Mouse (Mus musculus): ENCODE results near the gene Car11.
"Not testable (repeated sequence)": the region's sequence is repeated elsewhere in the genome, so short reads cannot be mapped to it uniquely, and the experiment has no call there.

The Car11 gene

DNA sequence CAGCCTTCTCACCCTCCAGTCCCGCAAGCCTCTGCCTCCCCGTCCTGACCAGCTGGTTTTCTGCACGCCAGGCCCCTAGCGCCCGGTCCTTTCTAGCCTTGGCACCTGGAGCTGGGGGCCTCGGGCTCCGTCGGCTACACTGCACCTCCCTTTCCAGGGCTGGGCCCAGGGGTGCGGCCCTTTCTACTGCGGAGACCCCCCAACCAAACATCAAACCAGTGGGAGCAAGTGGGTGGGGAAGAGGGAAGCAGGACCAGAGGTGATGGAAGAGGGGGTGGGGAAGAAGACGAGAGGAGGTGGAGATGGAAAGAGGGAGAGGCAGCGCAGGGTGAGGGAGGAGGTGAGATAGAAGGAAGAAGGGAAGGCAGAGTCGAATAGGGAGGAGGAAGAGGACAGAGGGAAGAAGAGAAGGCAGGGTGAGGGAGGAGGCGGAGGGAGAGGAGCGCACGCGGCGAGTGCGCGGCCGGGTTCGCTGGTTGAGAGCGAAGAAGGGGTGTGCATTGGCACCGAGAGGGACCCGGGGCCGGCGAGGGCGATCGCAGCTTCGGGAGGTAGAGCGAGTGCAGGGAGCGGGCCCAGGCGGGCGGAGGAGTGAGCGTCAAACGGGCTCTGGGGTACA is at the start of gene Car11:
Gene Car11 (plus strand): TSS at position 321 of the 619 bp plus-strand sequence.
- DNase-seq (ENCODE audit: low spot score in 2 of 2): peak; percentile 40 to 57

- DNase-seq (ENCODE audit: low spot score in 2 of 2): not testable (repeated sequence)
Observed at GRCm38 (mm10) chr7:45650484-45650883, 49.2 kb upstream of the Car11 start.

DNA sequence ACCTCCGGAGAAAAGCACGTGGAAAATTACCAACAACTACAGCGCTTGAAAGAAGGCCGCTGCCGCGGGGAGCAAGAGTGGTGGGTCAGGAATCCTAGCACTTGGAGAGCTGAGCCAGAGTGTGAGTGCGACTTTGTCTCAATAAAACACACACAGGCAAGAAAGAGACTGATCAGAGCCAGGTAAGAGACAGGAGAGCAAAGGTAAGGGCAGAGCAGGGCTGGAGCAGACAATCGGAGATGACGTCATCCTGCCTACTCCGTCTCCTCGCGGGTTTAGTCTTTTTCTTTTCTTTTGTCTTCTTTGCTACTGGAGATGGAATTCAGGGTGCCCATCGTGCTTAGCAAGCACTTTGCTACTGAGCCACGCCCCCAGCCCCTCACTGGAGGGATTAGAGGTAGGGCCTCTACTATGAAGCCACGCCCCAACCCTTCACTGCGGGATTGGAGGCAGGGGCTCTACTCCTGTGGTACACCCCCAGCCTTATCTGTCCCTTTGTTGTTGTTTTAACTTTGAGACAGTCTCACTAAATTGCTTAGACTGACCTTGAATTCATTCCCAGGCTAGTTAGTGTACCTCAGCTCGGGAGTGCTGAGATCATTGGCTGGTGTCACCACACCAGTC is 45.1 kb upstream of the Car11 start:
- DNase-seq (ENCODE audit: low spot score in 2 of 2): no peak

- no peak for DNase-seq (ENCODE audit: low spot score in 2 of 2)
Observed at GRCm38 (mm10) chr7:45660746-45661478, 38.7 kb upstream of the Car11 start.

DNA sequence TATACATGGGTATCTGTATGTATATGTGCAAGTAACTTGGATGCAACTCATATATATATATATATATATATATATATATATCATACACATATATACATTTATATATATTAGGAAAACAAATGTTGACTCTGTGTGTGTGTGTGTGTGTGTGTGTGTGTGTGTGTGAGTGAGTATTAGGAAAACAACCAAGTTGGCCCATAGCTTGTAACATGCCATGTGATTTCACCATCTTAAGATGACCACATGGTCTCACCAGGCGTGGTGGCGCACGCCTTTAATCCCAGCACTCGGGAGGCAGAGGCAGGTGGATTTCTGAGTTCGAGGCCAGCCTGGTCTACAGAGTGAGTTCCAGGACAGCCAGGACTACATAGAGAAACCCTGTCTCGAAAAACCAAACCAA is 37.9 kb upstream of the Car11 start:
- DNase-seq (ENCODE audit: low spot score in 2 of 2): not testable (repeated sequence)

- no peak for DNase-seq (ENCODE audit: low spot score in 2 of 2)
Observed at GRCm38 (mm10) chr7:45665303-45666138, 34.1 kb upstream of the Car11 start.

GRCm38 (mm10) chr7:45666161-45666560 is 33.5 kb upstream of the Car11 start, which contains the start of gene Fut2:
TSS of gene Fut2 (minus strand) at chr7:45666394.
- DNase-seq (ENCODE audit: low spot score in 2 of 2): no peak

GRCm38 (mm10) chr7:45667761-45668160 is 31.9 kb upstream of the Car11 start:
- no peak for DNase-seq (ENCODE audit: low spot score in 2 of 2)

DNA sequence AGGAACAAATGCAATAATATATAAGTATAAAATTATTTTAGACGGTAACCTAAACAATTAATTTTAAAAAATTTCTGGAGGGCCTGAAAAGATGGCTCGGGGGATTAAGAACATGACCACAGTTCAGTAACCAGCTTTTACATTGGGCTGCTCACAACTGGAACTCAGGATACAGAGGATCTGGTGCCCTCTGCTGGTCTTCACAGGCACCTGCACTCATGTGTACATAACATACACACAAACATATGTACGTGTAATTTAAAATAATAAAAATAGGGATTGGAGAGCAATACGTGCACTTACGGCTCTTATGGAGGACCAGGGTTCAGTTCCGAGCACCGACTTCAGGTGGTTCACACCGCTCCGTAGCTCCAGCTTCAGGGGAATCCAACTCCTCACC is 30.7 kb upstream of the Car11 start:
- DNase-seq (ENCODE audit: low spot score in 2 of 2): no peak

- no peak for DNase-seq (ENCODE audit: low spot score in 2 of 2)
Observed at GRCm38 (mm10) chr7:45677627-45678295, 21.9 kb upstream of the Car11 start.

- no peak for DNase-seq (ENCODE audit: low spot score in 2 of 2)
Observed at GRCm38 (mm10) chr7:45678513-45678912, 21.1 kb upstream of the Car11 start.

- DNase-seq (ENCODE audit: low spot score in 2 of 2): no peak
Observed at GRCm38 (mm10) chr7:45679966-45680621, 19.5 kb upstream of the Car11 start.

- no peak for DNase-seq (ENCODE audit: low spot score in 2 of 2)
Observed at GRCm38 (mm10) chr7:45681046-45681736, 18.5 kb upstream of the Car11 start.

GRCm38 (mm10) chr7:45682144-45683126 is 17.2 kb upstream of the Car11 start:
- DNase-seq (ENCODE audit: low spot score in 2 of 2): peak; percentile 68 to 76

DNA sequence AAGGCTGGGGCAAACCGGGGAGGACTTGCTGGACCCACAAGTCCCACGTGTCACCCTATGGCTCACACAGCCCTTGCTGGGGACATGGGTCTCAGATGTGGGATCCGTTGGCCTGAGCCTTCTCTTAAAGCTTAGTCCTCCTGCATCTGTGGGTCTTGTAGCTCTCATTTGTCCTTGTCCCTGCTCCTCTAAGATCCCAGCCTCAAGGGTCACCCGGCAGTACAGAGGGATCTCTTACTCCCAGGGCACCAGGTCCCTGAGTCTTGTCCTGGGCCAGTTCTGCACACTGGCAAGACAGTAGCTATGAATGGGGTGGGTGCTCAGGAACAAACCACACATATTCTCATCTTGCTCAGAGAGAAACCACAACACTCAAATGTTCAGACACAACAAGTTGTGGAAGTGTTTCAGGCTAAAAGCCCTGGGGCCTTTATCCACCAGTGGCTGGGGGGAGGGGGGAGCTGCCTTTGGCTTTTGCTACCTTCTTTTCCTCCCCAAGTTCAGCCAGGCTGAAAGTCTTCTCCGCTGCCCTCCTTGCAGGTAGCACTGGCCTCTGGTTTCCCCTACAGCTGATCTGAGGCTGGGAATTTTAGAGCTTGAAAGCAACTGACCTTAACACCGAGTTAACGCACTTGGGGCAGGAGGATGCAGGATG is 16.1 kb upstream of the Car11 start, which contains the start of gene Ntn5:
Gene Ntn5 (plus strand): TSS at position 627 of the 655 bp plus-strand sequence.
- no peak for DNase-seq (ENCODE audit: low spot score in 2 of 2)

GRCm38 (mm10) chr7:45685811-45686210 is 13.8 kb upstream of the Car11 start:
- no peak for DNase-seq (ENCODE audit: low spot score in 2 of 2)

DNA sequence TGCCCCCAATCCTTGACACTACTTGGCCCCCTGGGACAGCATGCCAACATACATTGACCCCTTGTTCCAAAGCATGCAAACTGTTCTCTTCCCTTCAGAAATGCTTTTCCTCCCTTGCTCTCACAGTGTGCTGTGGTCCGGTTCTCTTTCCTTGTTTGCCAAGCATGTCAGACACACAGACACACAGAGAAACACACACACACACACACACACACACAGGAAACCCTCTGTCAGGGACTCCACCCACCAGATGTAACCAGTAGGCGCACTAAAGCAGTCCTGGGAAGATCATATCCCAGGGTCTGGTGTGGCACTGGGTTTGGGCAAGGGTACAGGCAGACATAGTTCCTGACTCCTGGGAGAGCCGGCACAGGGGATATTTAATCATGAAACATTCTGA is 12.8 kb upstream of the Car11 start:
- no peak for DNase-seq (ENCODE audit: low spot score in 2 of 2)

DNA sequence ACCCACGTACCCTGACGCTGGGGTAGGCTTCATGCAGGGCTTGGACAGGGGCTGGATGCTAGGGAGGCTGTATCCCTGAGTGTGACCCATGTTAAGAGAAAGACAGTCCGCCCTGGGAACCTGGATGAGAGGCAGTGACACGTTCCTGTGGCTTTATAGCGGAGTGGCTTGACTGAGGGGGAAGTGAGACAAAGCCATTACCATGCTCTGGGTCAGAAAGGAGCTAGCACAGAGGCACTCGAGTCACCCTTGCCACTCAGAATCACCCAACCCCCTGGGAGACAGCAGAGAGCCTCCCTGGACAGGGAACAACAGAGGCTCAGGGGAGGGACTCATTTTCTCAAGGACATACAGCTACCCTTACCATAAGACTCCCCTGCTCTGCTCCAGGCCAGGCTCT is 10.5 kb upstream of the Car11 start:
- DNase-seq (ENCODE audit: low spot score in 2 of 2): no peak
